Mouse (Mus musculus) ES-Bruce4 (cell line): ENCODE data around the gene Pogz.

ENCODE experiments used
- CTCF ChIP-seq: IDR thresholded peaks from one replicate; pipeline ENCODE4 v1.8.1; 2011; ENCODE audit warnings: low read depth, low read length
- EP300 ChIP-seq: IDR thresholded peaks from 2 replicates; pipeline ENCODE4 v1.6.1; 2011; ENCODE audit warnings: low read depth, low read length; ENCODE audit not compliant: insufficient read depth
- POLR2A ChIP-seq: IDR thresholded peaks from one replicate; pipeline ENCODE4 v1.8.1; 2011; ENCODE audit warnings: low read length; ENCODE audit not compliant: insufficient read depth

- TF ChIP-seq CTCF (no peak), EP300 (no peak), POLR2A (no peak)
Observed at GRCm38 (mm10) chr3:94789071-94789470, 48.3 kb upstream of the Pogz start.
